Comparison of ENCODE assay signal across 8 mouse cellular contexts in the genomic region with DNA sequence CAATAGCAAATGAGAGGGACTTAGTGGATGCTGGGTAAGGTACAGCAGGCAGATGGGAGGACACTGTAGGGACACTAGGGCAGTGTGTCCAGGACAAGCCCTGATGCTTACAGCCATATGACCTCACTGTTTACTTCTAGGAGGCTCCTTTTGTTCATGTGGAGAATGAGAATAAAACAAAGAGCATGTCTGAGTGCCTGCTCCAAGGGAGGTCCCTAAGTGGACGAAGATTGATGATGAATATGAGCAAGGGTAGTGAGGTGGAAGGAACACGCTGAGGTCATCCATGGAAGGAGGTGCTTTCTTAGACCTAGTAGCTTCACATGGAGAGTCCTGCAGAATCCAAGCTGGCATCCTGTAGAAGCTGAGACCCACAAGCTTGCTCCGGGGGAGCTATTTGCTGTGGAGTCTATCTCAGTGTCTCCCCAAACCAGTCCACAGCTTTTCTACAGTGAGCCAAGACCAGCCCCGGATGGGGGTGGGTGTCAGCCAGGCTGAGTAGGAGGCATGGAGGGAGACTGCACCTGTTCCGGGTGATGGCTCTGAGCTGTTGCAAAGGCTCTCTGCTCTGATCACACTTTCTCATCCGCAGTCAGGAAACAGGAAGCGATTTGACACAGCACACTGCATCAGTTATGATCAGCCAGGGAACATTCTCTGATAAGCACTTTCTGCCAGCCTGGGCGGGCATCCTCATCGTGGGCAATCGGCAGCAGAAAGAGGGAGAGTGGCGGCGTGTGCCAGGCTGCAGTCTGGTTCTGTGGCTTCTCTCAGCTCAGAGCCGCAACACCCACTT.
DNase-seq lines count a peak whose midpoint lies in the region; ATAC-seq lines count a peak whose summit lies in the region.

No protein-coding gene starts in this region.

- intact Hi-C loops in left cerebral cortex, postnatal 4 days (cut with DNase I) = no loop called here
- intact Hi-C loops in heart, postnatal 14 days (cut with DNase I) = no loop called here

- DNase-seq in MN1 (ENCODE audit: low spot score) = peak; percentile 68
- peak; percentile 73 to 77 for DNase-seq in frontal cortex, postnatal 36 days (ENCODE audit: low spot score in 2 of 2)
- DNase-seq in left cerebral cortex, postnatal 4 days = peak; percentile 48
- DNase-seq in thymus, postnatal 36 days = peak; percentile 19 to 56
- no peak for DNase-seq in heart, postnatal 14 days
- DNase-seq in ovary, postnatal 10 days (ENCODE audit: low spot score) = no peak
- DNase-seq in adrenal gland, adult 18-20 months (ENCODE audit: low spot score in 2 of 2) = no peak

- ATAC-seq in cerebellum, adult (ENCODE audit: insufficient number of reproducible peaks, low FRiP score, low TSS enrichment) = peak; percentile 85

Comparison
In these comparisons a context has a peak if more than half of its experiments do, and no peak if none do; other contexts are left out.
1. DNase-seq: peak in MN1 (single experiment), frontal cortex, postnatal 36 days (2 of 2), left cerebral cortex, postnatal 4 days (single experiment) and thymus, postnatal 36 days (2 of 2); none in heart, postnatal 14 days (0 of 2), ovary, postnatal 10 days (single experiment) and adrenal gland, adult 18-20 months (0 of 2).